Mouse (Mus musculus) limb, embryonic 12.5 days (tissue): Measurements from ENCODE around the gene Ltb4r2. TPM values are rescaled to one million over a fixed set of nuclear protein-coding genes. Genes with fewer than 3 reads are reported as not detected.
"Not testable (repeated sequence)": the region's sequence is repeated elsewhere in the genome, so short reads cannot be mapped to it uniquely, and the experiment has no call there.

Source experiments
- ATAC-seq: fragments of 200-750 bp; cut with Nextera tagmentation; 2 replicates; pipeline ENCODE4 v1.8.0; 2017; ENCODE audit warnings: low read depth, moderate TSS enrichment; ENCODE audit not compliant: insufficient number of reproducible peaks, insufficient read depth, low FRiP score, low TSS enrichment
- H3K27ac ChIP-seq: fragments of 300-500 bp; sonication (generic); 2 replicates; pipeline ENCODE4 v1.5.1; 2016; ENCODE audit warnings: mild to moderate bottlenecking, moderate library complexity
- H3K27me3 ChIP-seq: fragments of 300-500 bp; sonication (generic); 2 replicates; pipeline ENCODE4 v1.6.1; 2016; ENCODE audit warnings: mild to moderate bottlenecking, moderate library complexity
- H3K36me3 ChIP-seq: fragments of 300-500 bp; sonication (generic); 2 replicates; pipeline ENCODE4 v1.6.1; 2016; ENCODE audit warnings: mild to moderate bottlenecking, moderate library complexity
- H3K4me1 ChIP-seq: fragments of 300-500 bp; sonication (generic); replicated peaks from 2 replicates; pipeline ENCODE4 v1.6.1; 2016
- H3K4me2 ChIP-seq: fragments of 300-500 bp; sonication (generic); 2 replicates; pipeline ENCODE4 v1.6.1; 2016; ENCODE audit warnings: mild to moderate bottlenecking, moderate library complexity
- H3K4me3 ChIP-seq: fragments of 300-500 bp; sonication (generic); replicated peaks from 2 replicates; pipeline ENCODE4 v1.5.1; 2016; ENCODE audit warnings: mild to moderate bottlenecking
- H3K9ac ChIP-seq: fragments of 300-500 bp; sonication (generic); replicated peaks from 2 replicates; pipeline ENCODE4 v1.6.1; 2016; ENCODE audit warnings: mild to moderate bottlenecking, moderate library complexity
- H3K9me3 ChIP-seq: fragments of 300-500 bp; sonication (generic); 2 replicates; pipeline ENCODE4 v1.6.1; 2016; ENCODE audit warnings: mild to moderate bottlenecking, moderate library complexity
- WGBS: fragments of 180-500 bp; shearing (Covaris S2); methylation state at CpG from one replicate; pipeline ENCODE4 v1.1.7; 2016; 5-methylcytosine and 5-hydroxymethylcytosine counted together
- polyA plus RNA-seq: library from polyadenylated mRNA; unstranded; fragments of >200 nt; fragmentation: Nextera tagmentation; extraction: Ambion mirVana; gene quantifications from 2 replicates; pipeline ENCODE4 v1.2.1, GENCODE M21; 2016

Ltb4r2 gene
- polyA plus RNA-seq, 1 experiment from 2014 or later, result 0.73 TPM

DNA sequence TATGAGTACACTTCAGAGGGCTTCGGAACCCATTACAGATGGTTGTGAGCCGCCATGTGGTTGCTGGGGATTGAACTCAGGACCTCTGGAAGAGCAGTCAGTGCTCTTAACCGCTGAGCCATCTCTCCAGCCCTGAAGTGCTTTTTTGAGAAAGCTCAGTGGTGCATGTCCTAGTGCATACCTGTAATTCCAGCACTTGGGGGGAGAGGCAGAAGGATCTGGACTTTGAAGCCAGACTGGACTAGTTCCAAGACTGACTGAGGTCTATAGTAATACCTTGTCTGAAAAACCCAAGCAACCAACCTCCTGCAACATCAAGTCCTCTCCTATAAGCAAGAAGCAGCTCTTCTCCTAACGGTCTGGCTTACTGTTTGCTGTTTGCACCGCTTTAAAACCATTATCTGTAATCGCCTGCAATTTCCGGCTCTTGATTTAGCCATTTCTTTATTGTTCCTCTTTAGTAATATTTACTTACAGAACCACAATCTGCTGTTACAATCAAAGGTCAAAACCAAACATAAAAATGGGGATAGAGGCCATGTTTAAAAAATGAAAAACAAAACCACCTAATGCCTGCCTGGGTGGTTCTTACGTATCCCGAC lies 24.0 kb upstream of the Ltb4r2 start:
- Histone ChIP-seq H3K9me3 (no peaks in the 10 kb centered on the region), H3K36me3 (peaks cover 46% of the 10 kb centered on the region), H3K4me2 (no peak overlapping the region), H3K4me1 (no peaks in the 10 kb centered on the region), H3K4me3 (no peak overlapping the region), H3K27ac (no peak overlapping the region), H3K9ac (no peak overlapping the region), H3K27me3 (no peaks in the 10 kb centered on the region; the same call in 1 of the 2 replicates)
- no peak for ATAC-seq
- 89% methylated on average over 9 of the region's 9 CpGs for WGBS

DNA sequence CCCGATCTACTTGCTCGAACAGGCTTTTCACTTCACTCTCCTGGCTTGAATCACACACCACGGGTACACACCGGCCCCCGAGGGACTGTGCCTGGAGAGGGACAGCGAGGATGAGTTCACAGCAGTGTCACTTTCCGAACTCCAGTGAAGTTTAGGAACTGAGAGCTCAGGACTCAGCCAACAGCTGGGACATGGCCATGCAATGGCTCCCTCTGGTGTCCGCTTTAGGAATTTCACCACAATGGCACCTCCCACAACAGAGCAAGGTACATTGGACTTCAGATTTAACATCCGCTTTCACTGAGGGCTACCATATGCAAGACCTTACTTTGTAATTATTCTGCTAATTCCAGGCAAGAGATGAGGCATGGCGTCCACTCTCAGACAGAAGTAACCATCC lies 17.5 kb upstream of the Ltb4r2 start:
- Histone ChIP-seq H3K4me3 (no peak overlapping the region), H3K36me3 (peaks cover 48% of the 10 kb centered on the region)

DNA sequence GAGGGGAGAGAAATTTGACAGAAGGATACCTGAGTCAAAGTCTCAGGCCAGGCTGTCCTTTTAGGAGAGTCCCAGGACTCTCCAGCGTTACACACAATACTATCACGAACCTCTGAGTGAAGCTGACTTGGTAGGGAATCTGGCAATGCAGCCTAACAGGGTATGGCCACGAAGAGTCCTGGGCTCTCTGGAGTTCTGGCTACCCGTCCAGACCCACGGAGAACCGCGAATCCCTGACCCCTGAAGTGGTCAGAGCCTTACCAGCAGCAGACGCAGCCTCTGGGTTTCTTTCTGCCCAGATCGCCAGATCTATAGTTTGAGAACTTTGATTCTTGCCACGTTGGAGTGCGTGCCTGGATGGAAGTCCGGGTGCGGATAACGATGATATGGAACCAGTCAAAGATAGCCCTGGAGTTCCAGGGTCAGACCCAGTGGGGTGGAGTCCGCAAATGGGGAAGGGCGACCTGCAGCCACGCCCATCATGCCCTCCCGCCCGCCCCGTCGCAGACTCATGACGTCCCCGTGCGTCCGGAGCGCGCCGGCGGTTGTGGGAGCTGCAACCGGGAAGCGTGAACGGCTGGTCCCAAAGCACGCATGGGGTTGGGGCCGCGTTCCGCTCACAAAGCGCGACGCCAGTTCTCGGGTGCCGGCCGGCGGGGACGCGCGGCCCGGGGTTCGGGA lies 15.9 kb upstream of the Ltb4r2 start, which contains the start of the genes Dhrs1 and Nop9:
Gene Dhrs1 (minus strand): TSS at position 511 of the 681 bp plus-strand sequence.
Gene Nop9 (plus strand): TSS at position 514 of the 681 bp plus-strand sequence.
- no peaks in the 10 kb centered on the region for H3K9me3 ChIP-seq
- peaks cover 48% of the 10 kb centered on the region for H3K36me3 ChIP-seq
- ATAC-seq, result peak; percentile 75
- H3K4me2 ChIP-seq, result peak within 1 kb of the TSS; percentile 99
- no peak within 1 kb of the TSS for H3K27ac ChIP-seq
- H3K4me3 ChIP-seq, result peak within 1 kb of the TSS; percentile 94
- H3K4me1 ChIP-seq, result peaks cover 30% of the 10 kb centered on the region
- WGBS, result 2% methylated on average over 48 of the region's 48 CpGs
- H3K27me3 ChIP-seq, result no peaks in the 10 kb centered on the region
- H3K9ac ChIP-seq, result peak within 1 kb of the TSS; percentile 83

More for the DNA sequence above, 17.5 kb upstream of the Ltb4r2 start:
- Histone ChIP-seq H3K4me1 (peaks cover 30% of the 10 kb centered on the region), H3K9me3 (no peaks in the 10 kb centered on the region), H3K27me3 (no peaks in the 10 kb centered on the region), H3K27ac (no peak overlapping the region), H3K4me2 (peak overlapping the region; percentile 99), H3K9ac (no peak overlapping the region; the same call in 1 of the 2 replicates)
- peak; percentile 39; the same call in 1 of the 2 replicates for ATAC-seq
- WGBS, result 24% methylated on average over 10 of the region's 10 CpGs

DNA sequence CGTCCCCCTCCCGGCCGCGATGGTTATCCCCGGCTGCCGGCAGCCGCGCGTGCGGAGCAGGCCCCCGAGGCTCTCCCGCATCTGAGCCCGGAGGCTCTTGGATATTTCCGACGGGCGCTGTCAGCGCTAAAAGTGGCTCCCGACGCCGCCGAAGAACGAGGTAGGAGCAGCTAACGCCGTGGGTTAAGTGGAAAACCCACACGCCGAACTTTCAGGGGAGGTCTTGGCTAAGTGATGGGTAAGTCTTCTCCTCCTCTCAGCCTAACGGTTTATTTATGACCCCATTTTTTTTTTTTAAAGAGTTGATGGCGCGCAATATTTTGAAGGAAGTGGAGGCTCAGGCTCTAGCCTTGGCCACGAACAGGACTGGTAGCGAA lies 15.4 kb upstream of the Ltb4r2 start:
- Histone ChIP-seq H3K4me1 (peaks cover 30% of the 10 kb centered on the region), H3K27me3 (no peaks in the 10 kb centered on the region), H3K9ac (peak overlapping the region; percentile 83), H3K9me3 (no peaks in the 10 kb centered on the region), H3K27ac (no peak overlapping the region), H3K36me3 (peaks cover 48% of the 10 kb centered on the region), H3K4me2 (peak overlapping the region; percentile 99), H3K4me3 (peak overlapping the region; percentile 94)
- WGBS, result under 1% methylated on average over 31 of the region's 31 CpGs
- ATAC-seq, result no peak

DNA sequence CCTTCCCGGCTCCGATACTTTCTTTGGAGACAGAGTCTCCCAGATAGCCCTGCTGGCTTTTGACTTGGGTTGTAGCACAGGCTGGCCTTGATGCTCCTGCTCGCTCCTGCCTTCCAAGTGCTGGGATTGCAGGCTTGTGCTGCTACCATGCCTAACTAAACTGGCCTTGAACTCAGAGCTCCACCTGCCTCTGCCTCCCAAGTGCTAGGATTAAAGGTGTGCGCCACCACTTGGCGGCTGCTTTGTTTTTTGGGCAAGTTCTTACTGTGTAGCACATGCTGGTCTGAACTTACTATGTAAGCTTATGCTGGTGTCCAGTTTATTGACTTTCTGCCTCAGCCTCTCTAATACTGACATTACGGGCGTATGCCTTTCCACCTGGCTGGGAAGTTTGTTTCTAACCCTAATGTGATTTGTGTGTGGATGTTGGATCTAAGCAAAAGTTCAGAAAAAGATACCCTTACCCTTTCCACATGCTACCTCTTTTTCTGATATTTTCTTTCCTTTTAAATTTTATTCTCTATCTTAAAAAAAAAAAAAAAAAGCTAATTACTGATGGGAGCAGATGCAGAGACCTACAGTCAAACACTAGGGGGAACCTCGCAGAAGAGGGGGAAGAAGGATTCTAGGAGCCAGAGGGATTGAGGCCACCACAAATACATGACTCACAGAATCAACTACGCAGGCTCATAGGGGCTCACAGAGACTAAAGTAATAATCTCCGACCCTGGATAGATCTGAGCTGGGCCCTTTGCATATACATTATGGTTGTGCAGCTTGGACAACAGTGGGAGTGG lies 14.0 kb upstream of the Ltb4r2 start:
- H3K9me3 ChIP-seq, result no peaks in the 10 kb centered on the region
- H3K27me3 ChIP-seq, result no peaks in the 10 kb centered on the region
- H3K36me3 ChIP-seq, result peaks cover 48% of the 10 kb centered on the region
- peaks cover 30% of the 10 kb centered on the region for H3K4me1 ChIP-seq
- ATAC-seq, result no peak
- peak overlapping the region; percentile 83 for H3K9ac ChIP-seq
- H3K27ac ChIP-seq, result no peak overlapping the region
- 92% methylated on average over 10 of the region's 10 CpGs for WGBS
- H3K4me3 ChIP-seq, result peak overlapping the region; percentile 94; the same call in 1 of the 2 replicates
- peak overlapping the region; percentile 99 for H3K4me2 ChIP-seq

DNA sequence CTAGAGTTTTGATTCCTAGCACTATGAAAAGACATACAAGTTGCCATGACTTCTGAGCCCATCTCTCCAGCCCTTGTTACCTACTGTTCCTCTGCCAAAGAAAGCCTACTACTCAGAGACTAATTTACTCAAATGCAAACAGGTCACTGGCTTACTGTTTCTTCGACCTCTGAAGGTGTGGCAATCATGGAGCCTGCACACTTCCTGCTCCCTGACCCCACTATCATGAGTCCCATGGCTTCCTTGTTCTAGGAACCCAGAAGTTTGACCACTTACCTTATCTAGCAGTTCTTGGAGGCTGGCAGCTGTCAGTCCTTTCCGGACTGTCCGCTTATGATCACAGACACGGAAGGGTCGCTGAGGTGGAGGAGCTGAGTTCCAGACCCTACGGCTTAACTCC lies 3.7 kb upstream of the Ltb4r2 start:
- H3K36me3 ChIP-seq, result peaks cover 43% of the 10 kb centered on the region
- ATAC-seq, result no peak
- H3K27me3 ChIP-seq, result peaks cover 17% of the 10 kb centered on the region
- H3K4me1 ChIP-seq, result peaks cover 19% of the 10 kb centered on the region
- H3K9ac ChIP-seq, result no peak overlapping the region
- H3K4me2 ChIP-seq, result no peak overlapping the region
- whole genome bisulfite sequencing, result 84% methylated on average over 6 of the region's 6 CpGs
- H3K4me3 ChIP-seq, result no peak overlapping the region
- no peak overlapping the region for H3K27ac ChIP-seq
- H3K9me3 ChIP-seq, result no peaks in the 10 kb centered on the region

DNA sequence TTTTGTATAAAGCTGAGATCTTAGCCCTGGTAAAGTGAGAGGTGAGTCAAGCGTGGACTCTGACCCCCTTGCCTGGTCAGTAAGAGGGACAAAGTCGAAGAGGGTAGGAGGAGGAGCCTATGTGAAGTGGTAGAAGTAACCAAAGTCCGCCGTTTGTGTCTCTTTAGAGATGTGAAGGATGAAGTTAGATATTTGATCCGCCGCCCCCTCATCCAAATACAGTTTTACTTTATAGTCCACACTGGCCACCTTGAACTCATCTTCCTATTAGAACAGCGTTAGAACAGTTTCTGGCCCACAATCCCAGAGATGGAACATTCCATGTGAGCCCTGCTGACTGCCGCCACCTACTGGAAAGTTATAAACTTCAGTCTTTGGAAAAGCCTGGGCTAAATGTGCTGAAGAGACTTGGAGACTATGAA lies 2.9 kb upstream of the Ltb4r2 start, which contains the start of gene Cideb:
Gene Cideb (minus strand): TSS at position 96 of the 422 bp plus-strand sequence.
- H3K4me2 ChIP-seq, result peak within 1 kb of the TSS; percentile 27; the same call in 1 of the 2 replicates

DNA sequence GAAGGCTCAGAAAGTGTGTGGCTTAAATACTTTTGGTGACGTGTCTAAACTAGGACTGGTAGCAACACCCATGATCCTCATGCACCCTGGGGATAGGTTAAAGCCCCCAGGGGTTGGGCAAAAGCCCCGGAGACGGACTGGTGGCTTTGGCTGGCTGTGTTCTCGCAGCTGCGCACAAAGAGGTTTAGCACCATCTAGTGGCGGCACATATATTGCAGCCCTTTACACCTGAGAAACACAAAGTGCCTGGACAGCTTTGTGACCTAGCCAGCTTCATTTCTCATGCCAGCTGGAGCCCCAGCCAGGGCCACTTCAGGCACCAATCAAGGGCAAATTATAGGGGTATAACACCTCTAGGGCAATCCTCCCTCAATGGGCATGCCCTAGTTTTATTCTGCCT lies 1.1 kb upstream of the Ltb4r2 start:
- H3K9me3 ChIP-seq, H3K27ac ChIP-seq, H3K9ac ChIP-seq, ATAC-seq: not testable (repeated sequence)
- peak overlapping the region; percentile 47 for H3K4me2 ChIP-seq
- peaks cover 41% of the 10 kb centered on the region for H3K27me3 ChIP-seq
- H3K4me1 ChIP-seq, result peaks cover 22% of the 10 kb centered on the region
- H3K36me3 ChIP-seq, result peaks cover 17% of the 10 kb centered on the region
- WGBS, result 2% methylated on average over 6 of the region's 6 CpGs
- peak overlapping the region; percentile 12; the same call in 1 of the 2 replicates for H3K4me3 ChIP-seq

More for the DNA sequence above, 2.9 kb upstream of the Ltb4r2 start, which contains the start of gene Cideb:
- Histone ChIP-seq H3K27ac (no peak within 1 kb of the TSS), H3K9me3 (no peaks in the 10 kb centered on the region), H3K27me3 (peaks cover 25% of the 10 kb centered on the region), H3K4me3 (no peak within 1 kb of the TSS), H3K4me1 (peaks cover 22% of the 10 kb centered on the region), H3K36me3 (peaks cover 35% of the 10 kb centered on the region), H3K9ac (no peak within 1 kb of the TSS)
- 20% methylated on average over 8 of the region's 8 CpGs for WGBS
- ATAC-seq, result no peak

DNA sequence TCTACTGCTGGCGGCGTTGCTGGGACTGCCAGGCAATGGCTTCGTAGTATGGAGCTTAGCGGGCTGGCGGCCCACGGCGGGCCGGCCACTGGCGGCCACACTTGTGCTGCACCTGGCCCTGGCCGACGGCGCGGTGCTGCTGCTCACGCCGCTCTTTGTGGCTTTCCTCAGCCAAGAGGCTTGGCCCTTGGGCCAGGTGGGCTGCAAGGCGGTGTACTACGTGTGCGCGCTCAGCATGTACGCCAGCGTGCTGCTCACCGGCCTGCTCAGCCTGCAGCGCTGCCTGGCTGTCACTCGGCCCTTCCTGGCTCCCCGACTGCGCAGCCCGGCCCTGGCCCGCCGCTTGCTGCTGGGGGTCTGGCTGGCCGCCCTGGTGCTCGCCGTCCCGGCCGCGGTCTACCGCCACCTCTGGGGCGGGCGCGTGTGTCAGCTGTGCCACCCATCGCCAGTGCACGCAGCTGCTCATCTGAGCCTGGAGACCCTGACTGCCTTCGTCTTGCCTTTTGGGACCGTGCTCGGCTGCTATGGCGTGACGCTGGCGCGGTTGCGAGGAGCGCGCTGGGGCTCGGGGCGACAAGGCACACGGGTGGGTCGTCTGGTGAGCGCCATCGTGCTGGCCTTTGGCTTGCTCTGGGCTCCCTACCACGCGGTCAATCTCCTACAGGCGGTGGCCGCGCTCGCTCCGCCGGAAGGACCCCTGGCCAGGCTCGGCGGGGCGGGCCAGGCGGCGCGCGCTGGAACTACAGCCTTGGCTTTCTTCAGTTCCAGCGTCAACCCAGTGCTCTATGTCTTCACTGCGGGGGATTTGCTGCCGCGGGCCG lies 983 bp downstream of the Ltb4r2 start:
- under 1% methylated on average over 77 of the region's 77 CpGs for WGBS
- Histone ChIP-seq H3K4me1 (peaks cover 23% of the 10 kb centered on the region), H3K9me3 (no peaks in the 10 kb centered on the region), H3K27me3 (peaks cover 59% of the 10 kb centered on the region), H3K36me3 (no peaks in the 10 kb centered on the region), H3K4me3 (peak overlapping the region; percentile 57), H3K9ac (peak overlapping the region; percentile 72), H3K27ac (peak overlapping the region; percentile 59; the same call in 1 of the 2 replicates), H3K4me2 (peak overlapping the region; percentile 95)
- peak; percentile 71 for ATAC-seq

DNA sequence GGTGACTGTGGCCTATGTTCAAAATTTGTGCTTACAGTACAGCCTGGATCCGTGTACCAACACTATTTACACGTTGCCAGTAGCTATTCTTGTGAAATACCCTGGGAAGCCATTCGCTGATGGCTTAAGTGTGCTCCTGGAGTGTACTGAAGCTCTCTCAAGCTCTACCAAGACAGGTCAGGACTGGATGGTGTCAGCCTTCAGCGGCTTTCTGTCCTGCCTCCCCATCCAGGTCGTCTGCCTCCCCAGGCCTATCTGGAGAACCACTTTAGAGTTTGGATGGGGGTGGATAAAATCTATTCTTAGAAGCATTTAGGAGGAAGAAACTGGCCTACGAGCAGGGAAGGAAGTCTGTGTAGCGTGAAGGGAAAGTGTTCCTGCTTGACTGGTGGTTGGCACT lies 1.9 kb downstream of the Ltb4r2 start:
- WGBS, result 72% methylated on average over 7 of the region's 7 CpGs
- H3K9me3 ChIP-seq, result no peaks in the 10 kb centered on the region
- H3K27ac ChIP-seq, result no peak overlapping the region
- H3K4me2 ChIP-seq, result peak overlapping the region; percentile 95
- peaks cover 69% of the 10 kb centered on the region for H3K27me3 ChIP-seq
- no peak overlapping the region for H3K9ac ChIP-seq
- H3K4me3 ChIP-seq, result peak overlapping the region; percentile 57; the same call in 1 of the 2 replicates
- H3K4me1 ChIP-seq, result peaks cover 30% of the 10 kb centered on the region
- no peak for ATAC-seq
- H3K36me3 ChIP-seq, result no peaks in the 10 kb centered on the region
